Mouse (Mus musculus) cerebellum, adult 11 months (tissue): ENCODE measurements around the gene Slc27a1.

Source experiments
- DNase-seq: peaks from one replicate; pipeline ENCODE4 v3.0.0; 2022

Slc27a1 gene

GRCm38 (mm10) chr8:71568387-71568937 is at the start of gene Slc27a1:
Slc27a1 (plus strand) TSS chr8:71568882.
- peak; percentile 63 for DNase-seq

- DNase-seq: peak; percentile 30
Measured at GRCm38 (mm10) chr8:71519037-71519825, 49.5 kb upstream of the Slc27a1 start.

DNA sequence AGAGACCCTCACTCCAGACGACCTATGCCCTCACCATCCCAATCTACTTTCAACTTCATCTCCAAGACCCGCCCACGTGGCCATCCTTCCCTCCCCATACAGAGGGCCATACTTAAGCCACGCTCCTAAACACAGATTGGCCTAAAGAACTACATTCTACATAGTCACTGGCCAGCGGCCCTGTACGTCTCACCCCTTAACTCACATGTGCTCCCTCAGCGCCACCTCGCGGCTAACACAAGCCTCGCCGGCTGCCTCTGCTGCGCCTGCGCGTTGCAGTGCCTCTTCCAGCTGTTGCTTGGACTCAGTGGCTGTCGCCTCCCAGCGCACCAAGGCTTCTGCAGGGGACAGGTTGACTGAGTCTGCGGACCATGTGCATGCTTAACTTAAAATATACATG is 47.0 kb upstream of the Slc27a1 start:
- peak; percentile 88 for DNase-seq

- DNase-seq: no peak
Measured at GRCm38 (mm10) chr8:71525226-71526050, 43.2 kb upstream of the Slc27a1 start, which contains the start of gene Ccdc194. Ccdc194 (minus strand) TSS chr8:71525711.

DNA sequence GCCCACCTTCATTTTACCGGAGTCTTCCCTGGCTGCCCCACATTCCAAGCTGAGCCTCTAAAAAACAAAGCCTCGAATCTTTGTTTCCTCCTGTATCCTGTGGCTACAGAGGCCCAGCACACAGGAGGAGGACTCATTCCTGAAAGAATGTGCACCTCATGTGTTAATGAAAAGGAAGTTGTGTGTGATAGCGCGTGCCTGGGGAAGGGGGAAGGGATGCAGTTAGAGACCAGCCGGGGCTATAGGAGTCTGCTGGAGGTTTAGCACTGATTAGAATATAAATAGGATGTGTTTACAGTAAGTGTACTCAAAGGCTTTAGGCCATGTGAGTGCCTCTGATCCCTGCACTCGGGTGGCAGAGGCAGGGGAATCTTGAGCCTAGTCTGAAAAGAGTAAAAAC is 42.4 kb upstream of the Slc27a1 start:
- no peak for DNase-seq

- DNase-seq: no peak
Measured at GRCm38 (mm10) chr8:71527162-71527870, 41.4 kb upstream of the Slc27a1 start.

GRCm38 (mm10) chr8:71528362-71529073 is 40.2 kb upstream of the Slc27a1 start:
- DNase-seq: no peak

DNA sequence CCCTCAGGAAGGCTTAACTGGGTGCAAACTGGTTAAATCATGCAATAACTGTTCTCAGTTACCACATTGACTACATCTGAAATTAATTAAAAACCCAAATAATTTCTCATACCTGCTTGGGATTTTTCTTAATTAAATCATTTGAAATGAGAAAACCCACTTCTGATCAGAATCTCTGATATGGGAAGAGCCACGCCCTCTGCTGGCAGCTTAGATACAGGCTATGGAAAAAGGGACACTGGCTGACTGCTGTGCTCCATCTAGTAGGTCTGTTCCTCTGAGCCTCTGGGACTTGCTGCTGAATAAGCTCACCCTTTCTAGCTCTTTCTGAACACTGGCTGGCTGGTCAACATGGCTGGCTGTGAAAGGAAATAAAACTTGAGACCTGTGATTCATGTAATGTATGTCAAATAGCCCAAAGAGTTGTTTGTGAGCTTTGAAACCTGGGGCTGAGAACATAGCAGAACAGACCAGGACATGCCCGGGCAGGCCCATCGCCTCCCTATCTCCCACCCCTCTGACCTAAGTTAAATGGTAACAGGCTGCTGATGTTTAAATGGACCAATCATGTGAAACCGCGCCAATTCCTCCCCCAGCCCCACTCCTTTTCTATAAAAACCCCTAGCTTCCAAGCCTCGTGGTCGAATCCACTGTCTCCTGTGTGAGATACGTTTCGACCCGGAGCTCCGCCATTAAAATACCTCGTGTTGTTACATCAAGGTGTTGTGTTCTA is 37.8 kb upstream of the Slc27a1 start:
- peak; percentile 53 for DNase-seq

DNA sequence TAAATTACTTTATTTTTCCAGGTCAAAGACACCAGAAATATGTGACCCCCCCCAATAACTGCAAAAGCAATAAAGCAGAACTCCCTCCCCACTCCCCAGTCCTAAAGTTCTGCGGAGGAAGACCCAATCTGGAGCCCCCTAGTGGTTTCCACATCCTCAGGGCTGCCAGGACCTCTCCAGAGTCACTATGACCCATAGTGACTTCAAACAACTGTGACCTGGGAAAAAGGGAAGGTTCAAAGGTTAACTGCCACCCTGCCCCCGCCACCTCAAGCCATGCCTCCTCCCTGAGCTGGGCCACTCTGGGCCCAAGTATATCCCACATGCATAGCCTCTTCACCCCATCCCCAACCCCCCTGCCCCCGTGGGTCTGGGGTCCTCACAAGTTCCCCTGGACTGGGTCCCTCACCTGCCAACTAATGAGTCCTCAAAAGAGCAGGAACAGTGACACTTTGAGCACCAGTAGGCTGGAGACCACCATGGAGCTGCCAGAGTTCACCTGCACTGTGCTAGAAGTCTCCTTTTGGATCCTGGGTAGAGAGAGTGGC is 34.3 kb upstream of the Slc27a1 start:
- DNase-seq: no peak

DNA sequence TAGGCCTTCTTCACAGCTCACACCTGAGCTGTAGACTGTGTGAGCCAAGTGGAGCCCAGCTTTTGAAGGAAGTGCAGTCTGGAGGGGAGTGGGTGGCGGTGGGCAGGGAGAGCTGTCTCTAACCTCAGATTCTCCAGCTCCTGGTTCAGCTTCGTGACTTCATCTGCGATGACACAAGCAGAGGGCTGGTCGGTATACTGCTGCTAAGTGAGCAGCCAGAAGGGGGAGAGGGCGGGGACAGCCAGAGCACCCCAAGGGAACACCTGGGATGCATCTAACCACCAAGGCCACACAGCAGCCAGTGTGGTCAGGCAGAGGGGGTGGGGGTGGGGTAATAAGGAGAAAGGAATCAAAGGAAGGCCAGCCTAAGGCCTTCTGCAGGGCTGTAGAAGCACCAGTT is 33.0 kb upstream of the Slc27a1 start:
- no peak for DNase-seq

DNA sequence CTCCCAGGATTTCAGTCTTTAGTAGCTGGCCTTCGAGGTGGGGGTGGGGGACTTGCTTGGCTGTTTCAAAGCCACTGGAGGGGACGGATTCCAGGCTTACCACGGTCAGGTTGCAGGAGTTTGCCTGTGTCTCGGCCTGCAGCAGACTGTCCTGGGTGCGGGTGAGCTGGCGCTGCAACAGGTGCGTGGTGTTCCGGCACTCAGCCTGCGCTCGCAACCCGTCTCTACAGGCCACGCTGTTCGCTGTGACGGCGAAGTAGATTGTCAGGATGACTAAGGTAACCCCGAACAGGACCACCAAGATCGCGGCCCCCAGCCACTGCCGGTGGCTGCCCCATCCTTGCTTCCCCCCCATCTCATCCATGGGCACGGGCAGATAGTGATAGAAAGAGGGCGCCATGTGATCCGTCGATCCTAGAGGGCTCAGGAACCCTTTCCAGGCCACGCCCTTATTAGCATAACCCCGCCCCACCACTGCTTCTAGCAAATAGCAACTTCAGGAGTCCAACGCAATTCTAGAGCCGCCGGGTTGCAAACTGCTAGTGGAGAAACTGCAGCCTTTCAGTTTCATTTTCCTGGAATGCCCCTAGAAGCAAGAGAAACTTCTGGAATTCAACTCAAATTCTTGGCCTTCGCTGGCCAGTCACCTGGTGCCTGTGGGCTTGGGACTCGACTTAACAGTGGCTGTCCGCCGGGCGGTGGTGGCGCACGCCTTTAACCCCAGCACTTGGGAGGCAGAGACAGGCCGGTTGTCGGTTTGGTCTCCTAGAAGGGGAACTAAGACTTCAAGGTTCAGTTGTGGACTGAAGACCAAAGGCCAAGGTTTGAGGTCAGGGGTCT is 31.4 kb upstream of the Slc27a1 start, which contains the start of gene Bst2:
Gene Bst2, minus strand, starts transcription at position 429 of the 840 bp plus-strand sequence.
- DNase-seq: no peak

- DNase-seq: peak; percentile 97
Measured at GRCm38 (mm10) chr8:71542632-71543343, 25.9 kb upstream of the Slc27a1 start, which contains the start of gene Mvb12a. Mvb12a (plus strand) TSS chr8:71542922.

DNA sequence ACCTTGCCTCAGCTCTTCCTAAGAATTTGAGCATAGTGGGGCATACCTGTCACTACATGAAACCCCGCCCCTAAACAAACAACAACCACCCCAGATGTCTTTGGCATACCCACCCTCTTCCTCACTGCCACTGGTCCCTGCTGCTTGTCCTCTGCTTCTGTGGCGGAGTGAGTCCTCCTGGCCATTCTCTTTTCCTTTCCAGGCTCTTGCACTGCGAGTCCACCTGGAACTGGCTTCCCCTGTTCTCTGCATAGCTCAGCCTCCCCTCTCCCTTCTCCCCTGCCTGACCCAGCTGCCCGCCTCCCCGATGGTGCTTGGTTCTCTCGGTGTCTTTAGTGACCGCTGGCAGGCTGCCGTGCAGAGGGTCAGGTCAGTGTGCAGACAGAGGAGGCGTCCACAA is 24.9 kb upstream of the Slc27a1 start:
- DNase-seq: no peak

- DNase-seq: no peak
Measured at GRCm38 (mm10) chr8:71545053-71545452, 23.6 kb upstream of the Slc27a1 start.

DNA sequence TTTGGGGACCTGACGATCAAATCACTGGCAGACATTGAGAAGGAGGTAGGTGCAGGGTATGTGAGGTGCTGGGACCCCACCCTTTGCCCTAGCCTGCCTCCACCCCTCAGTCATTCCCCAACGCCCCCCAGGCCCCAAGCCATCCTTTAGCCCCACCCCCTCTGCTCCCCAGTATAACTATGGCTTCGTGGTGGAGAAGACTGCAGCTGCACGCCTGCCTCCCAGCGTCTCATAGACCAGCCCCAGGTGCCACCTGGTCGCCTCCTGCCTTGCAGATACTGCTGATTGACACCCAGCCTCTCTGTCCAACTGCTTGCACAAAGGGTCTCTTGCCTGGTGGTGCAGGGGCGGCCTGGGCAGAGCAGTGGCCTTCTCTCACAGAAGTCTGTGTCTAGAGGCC is 21.1 kb upstream of the Slc27a1 start:
- no peak for DNase-seq

DNA sequence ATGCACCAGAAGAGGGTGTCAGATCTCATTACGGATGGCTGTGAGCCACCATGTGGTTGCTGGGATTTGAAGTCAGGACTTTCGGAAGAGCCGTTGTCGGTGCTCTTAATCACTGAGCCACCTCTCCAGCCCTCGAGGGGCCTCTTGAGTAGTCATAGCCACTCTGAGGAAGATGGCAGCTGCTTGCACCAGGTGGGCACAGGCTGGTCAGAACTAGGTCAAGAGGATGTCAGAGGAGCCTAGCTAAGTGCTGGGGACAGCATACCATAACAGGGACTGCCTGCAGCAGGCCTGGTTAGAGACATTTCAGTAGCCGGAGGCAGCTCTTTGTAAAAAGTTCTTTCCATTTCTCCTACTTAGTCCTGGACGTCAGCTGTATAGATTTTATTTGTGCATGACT is 17.9 kb upstream of the Slc27a1 start:
- DNase-seq: no peak

DNA sequence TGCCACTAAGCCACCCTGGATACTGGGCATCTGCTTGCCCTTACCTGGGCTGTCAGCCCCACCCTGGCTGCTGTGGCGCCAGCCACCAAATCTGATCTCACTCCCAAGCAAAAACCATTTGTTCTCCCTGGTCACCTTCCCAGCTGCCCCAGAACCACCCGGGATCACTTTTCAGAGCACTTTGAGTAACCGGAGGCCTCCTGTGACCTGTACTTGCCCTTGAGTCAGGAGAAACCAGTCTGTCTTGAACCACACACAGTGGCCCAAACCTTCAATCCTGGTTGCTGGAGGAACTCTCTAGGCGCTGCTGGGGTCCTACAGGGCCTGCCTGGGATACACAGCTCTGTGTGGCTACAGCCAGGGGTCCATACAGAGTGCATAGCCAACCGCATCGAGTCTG is 15.9 kb upstream of the Slc27a1 start:
- no peak for DNase-seq

DNA sequence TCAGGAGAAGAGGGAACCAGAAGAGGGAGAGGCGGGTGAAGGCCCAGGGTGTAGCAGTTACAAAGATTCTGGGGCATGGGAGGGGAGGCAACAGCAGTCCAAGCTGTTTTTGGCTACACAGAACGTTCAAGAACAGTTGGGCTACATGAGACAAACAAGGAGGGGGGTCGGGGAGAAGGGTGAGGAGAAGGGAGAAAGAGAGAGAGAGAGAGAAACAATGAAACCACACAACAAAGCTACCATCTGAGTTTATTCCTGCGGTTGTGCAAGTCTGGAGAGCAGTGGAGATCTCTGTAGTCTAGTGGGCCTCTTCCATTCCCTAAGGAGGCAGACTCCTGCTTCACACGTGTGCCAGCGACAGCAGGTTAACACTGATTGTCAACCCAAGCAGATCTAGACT is 14.7 kb upstream of the Slc27a1 start:
- no peak for DNase-seq

DNA sequence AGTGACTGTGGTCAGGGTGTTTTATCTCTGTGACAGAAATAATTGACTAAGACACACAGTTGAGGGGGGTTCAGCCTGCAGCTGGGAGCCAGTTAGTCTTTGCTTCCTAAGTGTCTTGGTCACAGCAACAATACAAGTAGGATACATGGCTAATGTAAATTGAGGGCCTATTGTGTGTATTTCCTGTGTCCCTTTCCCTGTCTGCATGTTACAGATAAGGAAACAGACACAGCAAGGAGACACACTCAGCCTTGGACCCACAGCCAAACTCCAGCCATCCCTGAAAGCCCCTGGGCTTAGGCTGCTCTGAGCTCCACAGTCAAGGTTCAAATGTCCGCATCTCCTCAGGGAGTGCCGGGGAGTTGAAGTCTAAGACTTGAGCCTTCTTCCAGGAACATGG is 14.0 kb upstream of the Slc27a1 start:
- no peak for DNase-seq
